Mouse (Mus musculus) hindbrain, embryonic 16.5 days (tissue): Measurements from ENCODE around the gene Tuba8. TPM values are rescaled to one million over a fixed set of nuclear protein-coding genes. Genes with fewer than 3 reads are reported as not detected.

ENCODE experiments used
- ATAC-seq: fragments of 200-750 bp; cut with Nextera tagmentation; 2 replicates; pipeline ENCODE4 v1.8.0; 2017; ENCODE audit warnings: moderate TSS enrichment, moderate library complexity
- H3K27ac ChIP-seq: fragments of 300-500 bp; sonication (generic); 2 replicates; pipeline ENCODE4 v1.5.1; 2014; ENCODE audit warnings: low read depth, mild to moderate bottlenecking, control low read depth, low read length, moderate library complexity
- H3K27me3 ChIP-seq: fragments of 300-500 bp; sonication (generic); replicated peaks from 2 replicates; pipeline ENCODE4 v1.6.1; 2014; ENCODE audit warnings: low read length; ENCODE audit not compliant: control insufficient read depth, insufficient read depth
- H3K36me3 ChIP-seq: fragments of 300-500 bp; sonication (generic); 2 replicates; pipeline ENCODE4 v1.6.1; 2014; ENCODE audit warnings: mild to moderate bottlenecking, low read length, moderate library complexity, mixed read lengths; ENCODE audit not compliant: control insufficient read depth, insufficient read depth
- H3K4me1 ChIP-seq: fragments of 300-500 bp; sonication (generic); 2 replicates; pipeline ENCODE4 v1.6.1; 2014; ENCODE audit warnings: low read depth, low read length; ENCODE audit not compliant: control insufficient read depth, insufficient read depth
- H3K4me2 ChIP-seq: fragments of 300-500 bp; sonication (generic); 2 replicates; pipeline ENCODE4 v1.6.1; 2014; ENCODE audit warnings: mild to moderate bottlenecking, low read length, control low read depth, moderate library complexity
- H3K4me3 ChIP-seq: fragments of 300-500 bp; sonication (generic); 2 replicates; pipeline ENCODE4 v1.5.1; 2014; ENCODE audit warnings: mild to moderate bottlenecking, low read length, control low read depth, moderate library complexity
- H3K9ac ChIP-seq: fragments of 300-500 bp; sonication (generic); 2 replicates; pipeline ENCODE4 v1.6.1; 2014; ENCODE audit warnings: low read depth, mild to moderate bottlenecking, control low read depth, low read length, moderate library complexity
- H3K9me3 ChIP-seq: fragments of 300-500 bp; sonication (generic); 2 replicates; pipeline ENCODE4 v1.6.1; 2014; ENCODE audit warnings: mild to moderate bottlenecking, low read length, moderate library complexity; ENCODE audit not compliant: control insufficient read depth
- WGBS: fragments of 180-500 bp; shearing (Covaris S2); extraction: QIAGEN DNeasy Blood & Tissue Kit; methylation state at CpG from one replicate; pipeline ENCODE4 v1.1.7; 2014; 5-methylcytosine and 5-hydroxymethylcytosine counted together
- polyA plus RNA-seq: library from polyadenylated mRNA; unstranded; fragments of >200 nt; fragmentation: Nextera tagmentation; extraction: Ambion mirVana; gene quantifications from 2 replicates; pipeline ENCODE4 v1.2.1, GENCODE M21; 2015

Tuba8 gene
- polyA plus RNA-seq, result 1.0 and 1.8 TPM in 2 replicates

GRCm38 (mm10) chr6:121210149-121210925 is at the start of gene Tuba8:
TSS of gene Tuba8 (plus strand) at chr6:121210696.
- no peak within 1 kb of the TSS for H3K27ac ChIP-seq
- ATAC-seq, result peak; percentile 87
- WGBS, result 3% methylated on average over 28 of the region's 30 CpGs
- H3K9me3 ChIP-seq, result no peaks in the 10 kb centered on the region
- peaks cover 11% of the 10 kb centered on the region for H3K4me1 ChIP-seq
- H3K27me3 ChIP-seq, result peaks cover 3% of the 10 kb centered on the region; the same call in 1 of the 2 replicates
- peak within 1 kb of the TSS; percentile 52 for H3K4me3 ChIP-seq
- H3K9ac ChIP-seq, result peak within 1 kb of the TSS; percentile 67
- no peaks in the 10 kb centered on the region for H3K36me3 ChIP-seq
- peak within 1 kb of the TSS; percentile 97 for H3K4me2 ChIP-seq

- Histone ChIP-seq H3K36me3 (no peaks in the 10 kb centered on the region), H3K27me3 (no peaks in the 10 kb centered on the region), H3K9ac (no peak overlapping the region), H3K4me3 (no peak overlapping the region), H3K27ac (no peak overlapping the region), H3K4me1 (no peaks in the 10 kb centered on the region), H3K4me2 (no peak overlapping the region), H3K9me3 (no peaks in the 10 kb centered on the region)
- 92% methylated on average over 12 of the region's 12 CpGs for WGBS
- ATAC-seq, result no peak
Observed at GRCm38 (mm10) chr6:121162616-121163015, 47.9 kb upstream of the Tuba8 start.

- ATAC-seq, result no peak; the same call in 1 of the 2 replicates
- Histone ChIP-seq H3K4me3 (no peak overlapping the region), H3K27me3 (no peaks in the 10 kb centered on the region), H3K4me1 (no peaks in the 10 kb centered on the region), H3K9ac (no peak overlapping the region), H3K27ac (no peak overlapping the region), H3K4me2 (no peak overlapping the region), H3K9me3 (no peaks in the 10 kb centered on the region), H3K36me3 (no peaks in the 10 kb centered on the region)
- 16% methylated on average over 10 of the region's 10 CpGs for WGBS
Observed at GRCm38 (mm10) chr6:121166098-121166552, 44.4 kb upstream of the Tuba8 start.

DNA sequence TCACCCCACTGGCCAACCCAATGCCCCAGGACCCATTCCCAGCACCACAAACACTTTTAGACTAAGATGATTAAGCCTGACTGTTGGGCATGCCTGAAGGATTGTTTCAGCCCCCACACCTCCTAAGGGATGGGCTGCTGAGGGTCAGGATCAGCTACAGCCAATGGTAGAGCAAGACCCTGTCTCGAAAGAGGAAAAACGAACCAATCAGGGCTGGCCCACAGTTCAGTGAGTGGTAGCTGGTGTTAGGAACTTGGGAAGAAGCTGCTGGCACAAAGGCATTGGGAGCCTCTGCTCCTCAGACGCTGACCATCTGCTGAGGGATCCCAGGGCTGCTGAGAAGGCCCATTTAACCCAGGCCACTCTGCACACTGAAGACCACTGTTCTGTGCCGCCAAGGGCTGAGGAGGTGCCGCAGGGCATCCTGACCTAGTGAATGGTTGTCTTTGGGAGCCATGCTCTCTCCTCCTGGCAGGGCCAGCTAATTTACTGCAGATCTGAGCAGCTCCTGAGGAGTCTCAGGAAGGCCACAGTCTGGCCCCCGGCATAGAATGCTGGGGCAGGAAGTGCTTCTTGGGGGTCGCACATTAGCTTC is 43.0 kb upstream of the Tuba8 start:
- no peaks in the 10 kb centered on the region for H3K36me3 ChIP-seq
- WGBS, result 79% methylated on average over 7 of the region's 7 CpGs
- H3K27ac ChIP-seq, result no peak overlapping the region
- H3K27me3 ChIP-seq, result no peaks in the 10 kb centered on the region
- no peak overlapping the region for H3K4me3 ChIP-seq
- no peak overlapping the region for H3K4me2 ChIP-seq
- H3K9ac ChIP-seq, result no peak overlapping the region
- ATAC-seq, result no peak
- H3K9me3 ChIP-seq, result no peaks in the 10 kb centered on the region
- no peaks in the 10 kb centered on the region for H3K4me1 ChIP-seq

- Histone ChIP-seq H3K9me3 (no peaks in the 10 kb centered on the region), H3K9ac (no peak overlapping the region), H3K27me3 (no peaks in the 10 kb centered on the region), H3K4me2 (no peak overlapping the region), H3K4me3 (no peak overlapping the region), H3K27ac (no peak overlapping the region), H3K4me1 (0 out of 2 replicates have a peak, but pooled peaks cover 3% of the 10 kb centered on the region), H3K36me3 (no peaks in the 10 kb centered on the region)
- 83% methylated on average over 6 of the region's 6 CpGs for WGBS
- ATAC-seq, result no peak
Observed at GRCm38 (mm10) chr6:121171102-121171501, 39.4 kb upstream of the Tuba8 start.

DNA sequence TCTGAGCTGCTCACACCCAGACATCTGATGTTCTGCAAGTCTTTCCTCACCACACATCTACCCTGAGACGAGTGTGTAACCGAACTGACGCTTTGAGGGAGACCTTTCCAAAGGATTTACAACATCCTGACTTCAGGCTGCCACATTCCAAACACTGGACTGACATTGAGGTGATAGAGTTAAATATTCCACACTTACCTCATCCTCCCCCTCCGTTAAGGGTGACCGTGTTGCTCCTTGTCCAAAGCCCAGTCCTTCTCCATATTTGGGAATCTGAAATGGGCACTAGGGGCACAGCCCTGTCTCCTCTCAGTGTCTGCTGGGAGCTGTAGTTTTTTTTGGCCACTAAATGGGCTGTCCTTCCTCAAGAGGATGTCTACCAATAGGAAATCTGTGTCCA is 37.0 kb upstream of the Tuba8 start:
- Histone ChIP-seq H3K4me3 (no peak overlapping the region), H3K9me3 (no peaks in the 10 kb centered on the region), H3K9ac (no peak overlapping the region), H3K27ac (no peak overlapping the region), H3K4me2 (no peak overlapping the region), H3K36me3 (no peaks in the 10 kb centered on the region), H3K27me3 (no peaks in the 10 kb centered on the region), H3K4me1 (0 out of 2 replicates have a peak, but pooled peaks cover 3% of the 10 kb centered on the region)
- WGBS, result 78% methylated on average over 5 of the region's 5 CpGs
- ATAC-seq, result no peak

DNA sequence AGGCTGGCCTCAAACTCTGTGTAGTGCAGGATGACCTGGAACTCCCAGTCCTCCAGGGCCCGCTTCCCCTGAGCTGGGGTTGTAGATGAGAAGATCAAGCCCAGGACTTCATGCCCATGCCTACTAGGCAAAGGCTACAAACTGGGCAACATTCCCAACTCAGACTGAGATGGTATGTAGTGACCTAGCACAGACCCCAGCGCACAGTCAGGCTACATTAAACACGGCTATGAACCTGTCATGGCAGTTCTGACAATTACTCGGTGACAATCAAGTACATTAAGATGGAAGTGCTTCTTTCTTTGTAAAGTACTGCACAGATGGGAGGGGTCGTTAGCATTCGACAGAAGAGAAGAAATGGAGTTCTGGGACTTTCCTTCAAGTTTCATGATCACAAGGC is 35.7 kb upstream of the Tuba8 start:
- ATAC-seq, result no peak
- Histone ChIP-seq H3K36me3 (no peaks in the 10 kb centered on the region), H3K27ac (no peak overlapping the region), H3K27me3 (no peaks in the 10 kb centered on the region), H3K4me2 (no peak overlapping the region), H3K4me1 (0 out of 2 replicates have a peak, but pooled peaks cover 3% of the 10 kb centered on the region), H3K9me3 (no peaks in the 10 kb centered on the region), H3K9ac (no peak overlapping the region), H3K4me3 (no peak overlapping the region)
- 93% methylated on average over 6 of the region's 6 CpGs for WGBS

DNA sequence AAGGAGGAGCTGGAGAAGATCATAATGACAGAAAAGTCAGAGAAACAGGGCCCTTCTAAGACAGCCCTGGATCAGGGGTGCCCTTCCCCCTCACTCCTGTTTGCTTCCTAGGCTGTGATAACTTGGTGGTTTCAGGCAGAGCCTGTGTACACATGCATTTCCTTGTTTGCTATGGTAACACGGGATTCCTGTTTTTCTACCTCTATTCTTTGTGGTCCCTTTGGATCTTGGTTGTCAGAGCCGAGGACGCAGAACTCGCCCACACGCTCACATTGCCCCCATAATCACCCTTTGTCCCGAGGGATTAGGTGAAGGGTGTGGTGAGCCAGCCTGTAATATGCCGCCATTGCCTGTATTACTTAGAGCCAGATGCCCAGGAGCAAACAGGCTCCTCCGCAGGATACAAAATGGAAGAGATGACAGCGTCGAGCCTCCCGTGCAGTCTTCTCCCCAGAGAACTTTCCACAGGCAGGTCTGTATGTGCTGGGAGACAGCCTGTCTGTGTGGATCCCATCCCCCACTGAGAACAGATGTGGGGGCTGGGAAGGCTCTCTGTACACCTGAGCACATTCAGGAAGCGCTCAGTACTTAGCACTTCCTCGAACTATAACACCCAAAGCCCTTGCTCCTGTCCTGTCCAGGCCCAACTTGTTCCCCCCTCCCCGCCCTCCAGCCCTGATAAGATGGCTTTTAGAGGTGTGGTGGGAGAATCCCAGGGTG is 34.3 kb upstream of the Tuba8 start:
- Histone ChIP-seq H3K36me3 (no peaks in the 10 kb centered on the region), H3K27ac (no peak overlapping the region), H3K9ac (no peak overlapping the region), H3K27me3 (no peaks in the 10 kb centered on the region), H3K4me3 (no peak overlapping the region), H3K4me1 (0 out of 2 replicates have a peak, but pooled peaks cover 3% of the 10 kb centered on the region), H3K4me2 (no peak overlapping the region), H3K9me3 (no peaks in the 10 kb centered on the region)
- peak; percentile 43; the same call in 1 of the 2 replicates for ATAC-seq
- WGBS, result 50% methylated on average over 14 of the region's 14 CpGs

DNA sequence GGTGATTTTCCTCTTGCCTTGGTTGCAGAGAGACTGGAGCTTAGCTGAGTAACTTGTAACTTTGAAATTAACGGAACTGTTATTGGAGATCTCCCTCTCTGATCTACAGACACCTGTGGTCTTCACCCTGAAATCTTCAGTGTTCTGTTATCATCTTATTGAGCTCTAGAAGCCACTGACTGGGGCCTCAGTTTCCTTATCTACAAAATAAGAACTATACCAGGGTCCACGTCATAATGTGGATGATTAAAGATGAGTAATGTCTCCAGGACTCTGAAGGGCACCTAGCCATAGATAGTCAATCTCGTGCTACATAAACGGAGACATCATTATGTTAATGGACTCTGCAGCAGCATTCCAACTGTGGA is 33.8 kb upstream of the Tuba8 start:
- no peak overlapping the region for H3K4me2 ChIP-seq
- H3K36me3 ChIP-seq, result no peaks in the 10 kb centered on the region
- H3K27me3 ChIP-seq, result no peaks in the 10 kb centered on the region
- no peak overlapping the region for H3K4me3 ChIP-seq
- no peak overlapping the region for H3K9ac ChIP-seq
- 0 out of 2 replicates have a peak, but pooled peaks cover 3% of the 10 kb centered on the region for H3K4me1 ChIP-seq
- WGBS, result 72% methylated on average over 4 of the region's 4 CpGs
- ATAC-seq, result no peak
- H3K9me3 ChIP-seq, result no peaks in the 10 kb centered on the region
- H3K27ac ChIP-seq, result no peak overlapping the region
